Mouse (Mus musculus) T-cell, adult 66 days (primary cell): Measurements from ENCODE around the gene Pdcd6ip. TPM values are rescaled to one million over a fixed set of nuclear protein-coding genes. Genes with fewer than 3 reads are reported as not detected.

Source experiments
- total RNA-seq, 2 experiments: library from RNA; stranded (reverse); gene quantifications; 3 replicates in 1 of 2; 4 replicates in 1 of 2; pipeline ENCODE4 v1.2.4; 2023

The Pdcd6ip gene
- 100 to 1,000 TPM; 200 to 219 TPM for total RNA-seq

GRCm38 (mm10) chr9:113707481-113708360, at the start of gene Pdcd6ip:
Gene Pdcd6ip, minus strand, starts transcription at chr9:113708259.

GRCm38 (mm10) chr9:113741108-113741636, 33.1 kb upstream of the Pdcd6ip start, which contains the start of gene Clasp2:
Gene Clasp2, plus strand, starts transcription at chr9:113741473.

Other genes starting within 250 kb of the Pdcd6ip start
- 10 to 100 TPM; 56.5 to 64.1 TPM for gene Clasp2, start 33.2 kb upstream of the Pdcd6ip start, total RNA-seq
- 100 to 1,000 TPM; 104 to 106 TPM for gene Ubp1, start 222.7 kb upstream of the Pdcd6ip start, total RNA-seq